Mouse (Mus musculus): ENCODE measurements at regions not wholly inside any gene's neighbourhood (a gene's known extent, or its start where the extent isn't known, plus 50 kb on each side); places are given as distances from the start of the nearest gene placed in this dataset.
"Not testable (repeated sequence)": the region's sequence is repeated elsewhere in the genome, so short reads cannot be mapped to it uniquely, and the experiment has no call there.

DNA sequence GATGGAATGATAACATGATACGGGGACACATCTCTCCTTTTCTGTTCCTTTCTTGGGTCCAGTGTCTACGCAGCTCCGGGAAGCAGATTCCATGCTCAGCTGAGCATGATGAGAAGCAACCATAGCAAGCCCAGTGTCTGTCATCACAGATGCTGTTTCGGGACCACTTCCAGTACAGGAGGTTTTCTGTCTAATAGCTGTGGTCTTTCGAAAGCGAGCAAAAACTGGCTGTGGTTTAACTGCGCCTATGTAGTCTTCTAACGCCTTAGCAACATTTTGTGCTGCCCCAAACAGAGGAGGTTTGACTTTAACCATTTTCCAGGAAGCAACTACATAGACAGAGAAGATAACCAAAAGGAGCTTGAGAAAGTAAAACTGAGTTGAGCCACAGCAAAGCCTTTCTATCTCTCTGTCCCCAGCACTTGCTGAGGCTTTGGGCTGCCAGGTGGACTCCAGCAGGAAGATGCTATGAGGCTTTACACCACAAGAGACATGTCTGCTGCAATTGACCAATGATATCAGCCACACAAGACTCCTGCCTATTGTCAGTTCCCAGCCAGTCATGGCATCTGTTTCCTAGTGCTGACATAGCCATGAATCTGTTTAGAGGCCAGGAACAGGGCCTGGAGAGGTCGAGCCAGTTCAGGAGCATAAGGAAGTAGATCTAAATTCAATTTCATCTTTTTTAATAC lies 95.1 kb downstream of the Stard3nl start:
- H3K27ac ChIP-seq; intact Hi-C loops (cut with DNase I); H3K4me3 ChIP-seq; DNase-seq (ENCODE audit: extremely low spot score in 1 of 2, low spot score in 2 of 2): not testable (repeated sequence)

DNA sequence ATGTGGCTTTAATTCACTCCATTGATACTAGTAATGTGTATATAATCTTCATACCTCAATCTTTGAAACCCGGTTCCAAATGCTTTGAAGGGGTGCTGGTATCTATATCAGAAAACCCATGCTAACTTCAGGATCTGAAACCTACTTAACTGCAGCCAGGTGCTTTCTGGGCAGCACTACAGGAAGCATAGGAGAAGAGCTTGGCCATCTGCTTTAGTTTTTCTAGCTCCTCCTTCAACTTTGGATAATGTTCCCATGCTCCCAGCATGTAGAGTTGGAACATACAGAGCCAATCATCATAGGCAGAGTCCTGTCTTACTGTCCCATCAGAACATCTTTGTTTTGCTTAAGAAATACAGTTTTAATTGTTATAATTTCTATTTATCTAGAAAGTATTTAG lies 99.3 kb downstream of the Stard3nl start:
- TF ChIP-seq CTCF (IDR thresholded peaks at IDR 0.05): no peak
- no peak for DNase-seq (ENCODE audit: extremely low spot score in 1 of 2, low spot score in 2 of 2)
- Histone ChIP-seq H3K4me3 (no peak overlapping the region), H3K27ac (no peak overlapping the region)
- intact Hi-C loops (cut with DNase I): no loop called here

- no peak for DNase-seq (ENCODE audit: extremely low spot score in 1 of 2, low spot score in 2 of 2)
- H3K27ac ChIP-seq: no peak overlapping the region
- TF ChIP-seq CTCF (IDR thresholded peaks at IDR 0.05): no peak
- H3K4me3 ChIP-seq: no peak overlapping the region
- intact Hi-C loops (cut with DNase I): no loop called here
Observed at GRCm38 (mm10) chr13:19293041-19293440, 102.6 kb downstream of the Stard3nl start.

DNA sequence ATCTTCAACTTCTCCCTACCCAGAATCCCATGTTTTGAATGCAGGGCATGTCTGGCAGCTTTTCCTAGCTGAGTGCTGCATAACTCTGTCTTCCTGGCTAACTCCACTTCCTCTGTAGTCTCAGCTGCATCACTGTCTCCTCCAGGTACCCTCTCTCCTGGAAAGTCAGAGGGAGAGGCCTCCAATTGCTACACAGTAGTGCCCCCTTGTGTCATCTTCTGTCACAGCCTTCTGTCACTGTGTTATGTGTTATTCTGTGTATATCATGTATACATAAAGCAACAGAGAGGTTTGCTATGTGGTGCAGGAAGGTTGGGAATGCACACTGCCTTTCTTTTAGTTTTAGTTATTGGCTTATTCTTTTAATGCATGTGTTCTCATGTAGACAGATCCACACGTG lies 112.4 kb downstream of the Stard3nl start:
- intact Hi-C loops (cut with DNase I): no loop called here
- Histone ChIP-seq H3K27ac (no peak overlapping the region), H3K4me3 (no peak overlapping the region)
- no peak for DNase-seq (ENCODE audit: extremely low spot score in 1 of 2, low spot score in 2 of 2)
- TF ChIP-seq CTCF (IDR thresholded peaks at IDR 0.05): no peak; the same call in 1 of the 2 replicates

DNA sequence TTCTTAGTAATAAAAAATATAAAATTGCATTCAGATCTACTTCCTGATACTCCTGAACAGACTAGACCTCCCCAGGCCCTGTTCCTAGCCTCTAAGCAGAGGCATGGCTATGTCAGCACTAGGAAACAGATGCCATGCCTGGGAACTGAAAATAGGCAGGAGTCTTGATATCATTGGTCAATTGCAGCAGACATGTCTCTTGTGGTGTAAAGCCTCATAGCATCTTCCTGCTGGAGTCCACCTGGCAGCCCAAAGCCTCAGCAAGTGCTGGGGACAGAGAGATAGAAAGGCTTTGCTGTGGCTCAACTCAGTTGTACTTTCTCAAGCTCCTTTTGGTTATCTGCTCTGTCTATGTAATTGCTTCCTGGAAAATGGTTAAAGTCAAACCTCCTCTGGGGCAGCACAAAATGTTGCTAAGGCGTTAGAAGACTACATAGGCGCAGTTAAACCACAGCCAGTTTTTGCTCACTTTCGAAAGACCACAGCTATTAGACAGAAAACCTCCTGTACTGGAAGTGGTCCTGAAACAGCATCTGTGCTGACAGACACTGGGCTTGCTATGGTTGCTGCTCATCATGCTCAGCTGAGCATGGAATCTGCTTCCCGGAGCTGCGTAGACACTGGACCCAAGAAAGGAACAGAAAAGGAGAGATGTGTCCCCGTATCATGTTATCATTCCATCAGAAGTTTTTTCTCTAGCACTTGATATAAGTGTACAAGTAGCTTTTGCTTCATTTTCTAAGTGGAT lies 122.9 kb downstream of the Stard3nl start:
- H3K4me3 ChIP-seq; H3K27ac ChIP-seq; DNase-seq (ENCODE audit: extremely low spot score in 1 of 2, low spot score in 2 of 2); intact Hi-C loops (cut with DNase I): not testable (repeated sequence)

- H3K27ac ChIP-seq; DNase-seq (ENCODE audit: extremely low spot score in 1 of 2, low spot score in 2 of 2); intact Hi-C loops (cut with DNase I); H3K4me3 ChIP-seq: not testable (repeated sequence)
Observed at GRCm38 (mm10) chr13:19264996-19265395, 130.6 kb downstream of the Stard3nl start.

GRCm38 (mm10) chr13:19246558-19246957 lies 149.0 kb downstream of the Stard3nl start:
- intact Hi-C loops (cut with DNase I); H3K4me3 ChIP-seq; DNase-seq (ENCODE audit: extremely low spot score in 1 of 2, low spot score in 2 of 2); H3K27ac ChIP-seq: not testable (repeated sequence)

- not testable (repeated sequence) for H3K27ac ChIP-seq; DNase-seq (ENCODE audit: extremely low spot score in 1 of 2, low spot score in 2 of 2); H3K4me3 ChIP-seq
- intact Hi-C loops (cut with DNase I): loop anchor here (5.0 kb wide), 2 partner anchors 45 to 80 kb away; no protein-coding TSS in a partner anchor
Observed at GRCm38 (mm10) chr13:19242580-19242979, 153.0 kb downstream of the Stard3nl start.

DNA sequence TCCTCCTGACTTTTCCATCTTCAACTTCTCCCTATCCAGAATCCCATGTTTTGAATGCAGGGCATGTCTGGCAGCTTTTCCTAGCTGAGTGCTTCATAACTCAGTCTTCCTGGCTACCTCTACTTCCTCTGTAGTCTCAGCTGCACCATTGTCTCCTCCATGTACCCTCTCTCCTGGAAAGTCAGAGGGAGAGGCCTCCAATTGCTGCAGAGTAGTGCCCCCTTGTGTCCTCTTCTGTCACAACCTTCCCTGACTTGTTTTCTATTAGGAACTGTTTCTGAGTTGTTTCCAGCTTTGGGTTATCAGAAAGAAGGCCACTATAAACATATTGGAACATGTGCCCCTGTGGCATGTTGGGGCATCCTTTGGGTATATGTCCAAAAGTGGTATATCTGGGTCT lies 159.3 kb downstream of the Stard3nl start:
- intact Hi-C loops (cut with DNase I): loop anchor here (5.0 kb wide), 1 partner anchor 59 kb away; no protein-coding TSS in a partner anchor
- H3K4me3 ChIP-seq: no peak overlapping the region
- DNase-seq (ENCODE audit: extremely low spot score in 1 of 2, low spot score in 2 of 2): peak in 1 of 2 experiments; percentile 24
- no peak overlapping the region for H3K27ac ChIP-seq
- peak; percentile 45 for TF ChIP-seq CTCF (IDR thresholded peaks at IDR 0.05)

DNA sequence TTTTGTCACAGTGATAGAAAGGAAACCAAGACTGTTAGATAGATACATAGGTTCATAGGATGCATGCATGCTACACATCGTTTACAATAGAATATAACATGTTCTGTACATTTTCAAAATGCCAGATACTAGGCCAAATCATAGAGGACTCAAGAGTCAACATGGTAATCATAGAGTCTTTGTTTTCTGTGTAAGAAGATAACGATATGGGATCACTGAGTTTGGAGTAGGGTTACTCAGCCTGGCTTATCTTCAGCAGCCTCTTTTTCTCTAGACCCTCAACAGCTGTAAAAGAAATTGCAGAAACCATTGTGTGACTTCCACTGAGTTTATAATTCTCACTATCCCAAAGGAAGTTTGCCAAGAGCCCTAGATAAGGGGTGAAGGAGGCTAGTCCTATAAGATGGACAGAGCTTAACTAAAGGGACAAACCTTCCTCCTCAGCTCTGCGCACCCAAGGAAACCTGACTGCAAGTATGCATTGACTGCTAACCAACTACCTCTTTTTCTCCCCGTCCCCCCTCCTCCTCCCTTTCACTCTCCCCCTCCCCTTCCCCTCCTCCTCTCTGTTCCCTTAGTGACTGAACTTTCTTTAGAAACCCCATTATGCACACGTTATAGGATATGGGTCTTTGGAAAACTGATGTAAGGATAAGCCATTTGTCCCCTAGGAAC lies 160.8 kb downstream of the Stard3nl start:
- no peak for DNase-seq (ENCODE audit: extremely low spot score in 1 of 2, low spot score in 2 of 2)
- intact Hi-C loops (cut with DNase I): loop anchor here (5.0 kb wide), 1 partner anchor 58 kb away; no protein-coding TSS in a partner anchor
- no peak overlapping the region for H3K27ac ChIP-seq
- no peak for TF ChIP-seq CTCF (IDR thresholded peaks at IDR 0.05)
- H3K4me3 ChIP-seq: no peak overlapping the region

DNA sequence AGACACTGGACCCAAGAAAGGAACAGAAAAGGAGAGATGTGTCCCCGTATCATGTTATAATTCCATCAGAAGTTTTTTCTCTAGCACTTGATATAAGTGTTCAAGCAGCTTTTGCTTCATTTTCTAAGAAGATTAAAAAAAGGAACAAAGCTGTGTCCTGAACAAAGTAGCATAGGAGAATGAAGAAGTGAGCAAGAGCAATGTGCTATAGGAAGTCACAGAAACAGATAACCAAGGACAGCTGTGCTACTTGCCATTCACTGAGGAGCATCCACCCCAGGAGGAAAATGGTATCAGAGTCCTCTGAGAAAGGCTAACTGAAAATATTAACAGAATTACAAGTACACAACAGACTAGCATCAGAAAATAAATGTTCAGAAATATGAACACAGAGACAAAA lies 175.6 kb downstream of the Stard3nl start:
- DNase-seq (ENCODE audit: extremely low spot score in 1 of 2, low spot score in 2 of 2); H3K4me3 ChIP-seq; H3K27ac ChIP-seq; intact Hi-C loops (cut with DNase I): not testable (repeated sequence)

GRCm38 (mm10) chr13:19219383-19219991 lies 176.1 kb downstream of the Stard3nl start:
- H3K27ac ChIP-seq; intact Hi-C loops (cut with DNase I); DNase-seq (ENCODE audit: extremely low spot score in 1 of 2, low spot score in 2 of 2); H3K4me3 ChIP-seq: not testable (repeated sequence)

Measured in left cerebral cortex, adult 2 months (tissue).